Mouse (Mus musculus): ENCODE measurements at regions not wholly inside any gene's neighbourhood (a gene's known extent, or its start where the extent isn't known, plus 50 kb on each side); places are given as distances from the start of the nearest gene placed in this dataset.

DNA sequence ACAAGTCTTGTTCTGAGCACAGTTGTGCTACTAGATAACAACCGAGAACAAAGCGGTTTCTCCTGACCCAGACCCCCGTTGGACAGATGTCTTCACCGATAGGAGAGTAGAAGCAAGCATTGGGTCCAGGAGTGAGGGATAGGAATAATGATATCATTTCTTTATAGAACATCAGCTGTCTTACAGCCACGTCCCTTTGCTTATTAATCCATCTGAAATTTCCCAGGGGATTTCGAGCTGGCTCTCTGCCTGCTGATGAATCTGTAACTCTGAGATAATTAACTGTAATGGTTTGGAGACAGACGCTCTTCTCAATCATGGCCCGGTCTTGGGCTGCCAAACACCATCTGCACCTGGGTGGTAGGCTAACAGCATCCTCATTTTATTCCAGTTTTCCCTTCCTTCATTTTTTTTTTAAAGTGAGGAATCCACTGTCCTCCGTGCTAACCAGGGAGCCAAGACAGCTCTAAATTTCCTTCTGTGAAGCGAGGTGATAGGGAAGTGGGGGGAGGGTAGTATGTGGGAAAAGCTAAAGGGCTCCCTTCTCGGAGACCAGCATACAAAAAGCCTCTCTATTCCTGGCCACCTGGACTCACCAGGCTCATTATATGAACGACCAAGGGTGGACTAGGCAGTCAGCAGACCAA lies 75.0 kb upstream of the 1700025G04Rik start:
- 37% methylated on average over 12 of the region's 12 CpGs for WGBS
- Histone ChIP-seq H3K27ac (replicated peaks) (peak overlapping the region; percentile 55; the same call in 1 of the 2 replicates), H3K9me3 (no peaks in the 10 kb centered on the region), H3K36me3 (no peaks in the 10 kb centered on the region), H3K4me3 (no peak overlapping the region), H3K9ac (peak overlapping the region; percentile 24; the same call in 1 of the 2 replicates), H3K27me3 (replicated peaks) (no peaks in the 10 kb centered on the region), H3K4me2 (0 out of 2 replicates have a peak overlapping the region, but pooled peaks have one; percentile 10), H3K4me1 (peaks cover 39% of the 10 kb centered on the region)
- no peak for ATAC-seq (ENCODE audit: extremely low read depth, insufficient number of reproducible peaks, low FRiP score, low TSS enrichment)

- Histone ChIP-seq H3K9me3 (no peaks in the 10 kb centered on the region), H3K27ac (replicated peaks) (peak overlapping the region; percentile 55), H3K36me3 (no peaks in the 10 kb centered on the region), H3K9ac (no peak overlapping the region), H3K4me1 (peaks cover 39% of the 10 kb centered on the region), H3K4me2 (peak overlapping the region; percentile 10; the same call in 1 of the 2 replicates), H3K4me3 (no peak overlapping the region), H3K27me3 (replicated peaks) (no peaks in the 10 kb centered on the region)
- WGBS = 27% methylated on average over 5 of the region's 5 CpGs
- ATAC-seq (ENCODE audit: extremely low read depth, insufficient number of reproducible peaks, low FRiP score, low TSS enrichment) = no peak
Measured at GRCm38 (mm10) chr1:152164212-152164611, 74.3 kb upstream of the 1700025G04Rik start.

- Histone ChIP-seq H3K4me1 (peaks cover 5% of the 10 kb centered on the region; the same call in 1 of the 2 replicates), H3K36me3 (no peaks in the 10 kb centered on the region), H3K4me2 (no peak overlapping the region), H3K27me3 (replicated peaks) (no peaks in the 10 kb centered on the region), H3K9ac (no peak overlapping the region), H3K4me3 (no peak overlapping the region), H3K27ac (replicated peaks) (no peak overlapping the region), H3K9me3 (no peaks in the 10 kb centered on the region)
- WGBS = 69% methylated on average over 5 of the region's 5 CpGs
- ATAC-seq (ENCODE audit: extremely low read depth, insufficient number of reproducible peaks, low FRiP score, low TSS enrichment) = no peak
Measured at GRCm38 (mm10) chr1:152152474-152152873, 62.5 kb upstream of the 1700025G04Rik start.

DNA sequence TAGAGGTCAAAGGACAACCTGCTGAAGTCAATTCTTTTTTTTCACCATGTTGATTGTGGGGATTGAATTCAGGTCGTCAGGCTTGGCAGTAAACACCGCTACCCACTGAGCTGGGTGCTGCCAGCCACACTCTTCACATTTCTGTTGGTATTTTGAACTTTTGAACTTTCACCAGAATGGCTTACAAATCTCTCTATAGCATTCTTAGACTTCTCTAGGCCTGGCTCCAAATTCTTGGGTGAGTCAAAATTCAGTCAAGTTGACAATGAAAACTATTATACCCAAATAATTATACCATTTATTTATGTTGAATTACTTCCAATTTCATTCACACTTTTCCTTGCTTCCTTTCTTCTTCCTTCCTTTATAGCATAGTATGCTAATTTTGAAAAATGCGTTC lies 58.8 kb upstream of the 1700025G04Rik start:
- H3K9ac ChIP-seq = no peak overlapping the region
- H3K9me3 ChIP-seq = no peaks in the 10 kb centered on the region
- WGBS = 71% methylated on average over 3 of the region's 3 CpGs
- no peak overlapping the region for H3K4me3 ChIP-seq
- no peak for ATAC-seq (ENCODE audit: extremely low read depth, insufficient number of reproducible peaks, low FRiP score, low TSS enrichment)
- no peak overlapping the region for H3K27ac ChIP-seq (replicated peaks)
- H3K36me3 ChIP-seq = no peaks in the 10 kb centered on the region
- H3K4me1 ChIP-seq = peaks cover 5% of the 10 kb centered on the region; the same call in 1 of the 2 replicates
- no peaks in the 10 kb centered on the region for H3K27me3 ChIP-seq (replicated peaks)
- no peak overlapping the region for H3K4me2 ChIP-seq

GRCm38 (mm10) chr1:152140175-152140574 lies 50.2 kb upstream of the 1700025G04Rik start:
- H3K4me1 ChIP-seq = peaks cover 8% of the 10 kb centered on the region
- no peaks in the 10 kb centered on the region for H3K27me3 ChIP-seq (replicated peaks)
- no peak for ATAC-seq (ENCODE audit: extremely low read depth, insufficient number of reproducible peaks, low FRiP score, low TSS enrichment)
- no peak overlapping the region for H3K27ac ChIP-seq (replicated peaks)
- WGBS = 22% methylated on average over 5 of the region's 5 CpGs
- no peak overlapping the region for H3K4me3 ChIP-seq
- H3K36me3 ChIP-seq = no peaks in the 10 kb centered on the region
- no peak overlapping the region for H3K9ac ChIP-seq
- no peak overlapping the region for H3K4me2 ChIP-seq
- peaks cover 12% of the 10 kb centered on the region for H3K9me3 ChIP-seq
